Mouse (Mus musculus) kidney, adult 18-20 months (tissue): ENCODE data around the gene Sdf2l1.
"Not testable (repeated sequence)": the region's sequence is repeated elsewhere in the genome, so short reads cannot be mapped to it uniquely, and the experiment has no call there.

ENCODE experiments used
- DNase-seq: peaks from one replicate; pipeline ENCODE4 v3.0.0; 2021

The Sdf2l1 gene

DNA sequence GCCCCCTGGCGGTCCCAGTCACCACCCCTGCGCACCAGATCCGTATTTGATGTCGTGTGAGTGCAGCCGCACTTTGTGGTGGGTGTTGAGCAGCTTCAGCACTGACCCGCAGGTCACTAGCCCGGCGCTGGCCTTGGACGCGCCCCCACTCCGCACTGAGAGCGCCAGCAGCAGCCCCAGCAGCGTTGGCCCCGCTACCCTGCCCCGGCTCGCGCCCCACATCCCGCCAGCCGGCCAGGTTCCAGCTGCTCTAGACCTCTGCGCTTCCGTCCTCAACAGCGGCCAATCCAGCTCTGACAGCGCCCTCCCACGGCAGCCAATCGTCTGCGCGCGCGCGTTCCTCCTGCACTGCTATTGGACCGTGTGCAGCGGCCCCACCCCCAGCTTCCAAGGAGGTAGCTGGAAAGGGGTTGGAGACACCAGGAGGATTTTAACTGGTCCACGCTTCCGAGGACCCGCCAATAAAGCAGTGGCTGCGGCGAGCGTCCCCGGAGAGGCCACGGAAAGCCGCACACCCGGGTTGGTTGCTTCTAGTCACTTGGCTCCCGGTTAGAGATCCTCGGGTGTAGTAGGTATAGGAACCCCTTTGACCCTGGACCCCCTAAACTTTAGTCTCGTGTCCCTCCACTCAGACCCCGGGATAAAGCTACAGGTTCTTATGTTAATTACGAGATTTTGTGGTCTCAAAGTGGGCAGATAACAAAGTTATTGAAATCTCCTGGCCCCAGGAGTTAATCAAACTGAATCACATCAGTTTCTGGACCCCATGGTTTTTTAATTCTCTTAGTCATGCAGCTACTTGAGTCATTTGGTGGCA is at the start of gene Sdf2l1:
Gene Sdf2l1, minus strand, starts transcription at position 295 of the 817 bp plus-strand sequence.
- peak; percentile 98 for DNase-seq

DNA sequence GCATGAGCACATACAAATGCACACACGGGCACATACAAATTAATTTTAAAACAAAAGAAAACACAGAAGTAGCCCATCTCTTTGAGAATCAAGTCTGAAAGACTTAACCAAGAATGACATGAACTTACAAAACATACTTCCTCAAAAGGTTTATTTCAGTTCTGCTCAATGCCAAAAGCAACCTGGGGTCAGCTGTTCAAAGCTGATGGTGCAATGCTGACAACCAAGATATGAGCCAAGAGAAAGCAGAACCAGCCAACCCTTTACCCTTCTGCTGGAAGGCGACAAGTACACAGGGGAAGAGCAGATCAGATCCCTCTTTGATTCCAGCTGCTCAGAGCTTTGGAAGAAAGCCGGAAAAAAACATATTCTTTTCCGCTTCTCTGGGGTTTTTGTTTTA is 49.2 kb upstream of the Sdf2l1 start:
- DNase-seq: no peak

DNA sequence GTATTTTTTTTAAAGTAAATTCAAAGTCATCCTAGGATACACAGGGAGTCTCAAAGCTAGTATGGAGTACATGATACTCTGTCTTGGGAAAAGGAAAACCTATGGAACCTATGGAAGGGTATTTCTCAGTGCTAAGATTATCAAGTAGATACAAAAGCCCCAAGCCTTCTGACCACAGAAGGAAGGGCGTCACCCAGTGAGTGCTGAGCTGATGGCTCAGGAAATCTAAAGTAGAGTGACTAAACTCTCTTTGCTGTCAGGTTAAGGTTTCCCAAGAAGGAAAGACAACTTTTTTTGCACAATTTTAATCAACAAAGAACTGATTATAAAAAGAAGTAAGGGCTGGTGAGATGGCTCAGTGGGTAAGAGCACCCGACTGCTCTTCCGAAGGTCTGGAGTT is 47.5 kb upstream of the Sdf2l1 start:
- no peak for DNase-seq

DNA sequence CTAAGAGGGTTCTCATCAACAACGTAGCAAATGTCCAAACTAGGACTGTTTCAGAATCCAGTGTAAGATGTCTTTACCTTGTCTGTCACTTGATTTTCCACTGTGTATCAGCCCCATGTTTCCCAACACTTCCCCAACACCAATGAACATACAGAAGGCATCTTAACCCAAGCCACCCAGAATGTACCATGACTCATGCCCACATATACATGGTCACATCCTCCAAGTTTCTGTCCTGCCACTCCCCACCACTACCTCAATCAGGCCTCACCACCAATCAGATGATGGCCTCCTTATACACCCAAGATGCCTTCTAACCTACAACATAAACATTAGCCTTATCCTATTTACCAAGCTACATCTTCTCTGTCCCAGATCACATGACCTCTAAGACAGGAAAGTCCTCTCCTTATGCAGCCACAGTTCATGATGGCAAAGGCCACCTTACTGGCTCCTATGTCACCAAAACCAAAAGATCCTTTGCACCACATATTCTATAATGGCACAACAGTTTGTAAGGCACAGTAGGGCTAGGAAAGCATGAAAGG is 45.5 kb upstream of the Sdf2l1 start:
- no peak for DNase-seq

DNA sequence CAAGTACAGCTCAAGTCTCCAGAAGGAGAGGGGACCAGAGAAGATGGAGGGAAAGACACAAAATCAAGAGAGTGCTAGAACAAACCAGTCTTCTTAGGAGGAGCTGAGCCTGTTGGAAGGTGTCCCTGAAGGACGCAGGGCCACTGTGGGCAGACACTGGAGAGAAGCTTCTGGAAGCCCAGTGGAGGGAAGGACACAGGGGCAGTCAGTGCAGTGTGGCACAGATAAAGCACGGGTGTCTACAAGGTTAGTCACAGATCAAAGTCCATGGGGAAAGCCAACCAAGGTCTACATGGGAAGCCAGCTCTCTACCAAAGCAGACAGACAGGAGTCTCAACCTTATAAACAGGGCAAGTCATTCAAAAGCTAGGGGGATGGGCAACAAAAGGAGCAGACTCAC is 43.6 kb upstream of the Sdf2l1 start:
- DNase-seq: no peak

DNA sequence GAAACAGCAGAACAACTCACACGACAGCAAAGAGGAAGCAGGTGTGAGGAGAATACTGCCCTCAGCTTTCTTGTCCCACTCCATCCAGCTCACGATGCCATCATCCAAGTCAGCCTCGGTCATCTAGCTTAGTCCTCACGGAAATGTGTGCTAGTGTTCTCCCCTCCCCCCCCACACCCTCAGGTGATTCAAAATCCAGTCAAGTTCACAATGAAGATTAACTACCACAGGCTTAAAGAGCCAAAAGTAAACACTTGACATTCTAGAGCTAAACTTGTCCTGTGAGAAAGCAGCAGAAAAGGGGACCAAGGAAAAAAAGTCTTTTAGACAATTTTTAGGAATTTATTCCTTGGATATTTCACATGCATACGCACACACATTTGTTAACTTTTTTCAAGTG is 35.9 kb upstream of the Sdf2l1 start:
- no peak for DNase-seq

DNA sequence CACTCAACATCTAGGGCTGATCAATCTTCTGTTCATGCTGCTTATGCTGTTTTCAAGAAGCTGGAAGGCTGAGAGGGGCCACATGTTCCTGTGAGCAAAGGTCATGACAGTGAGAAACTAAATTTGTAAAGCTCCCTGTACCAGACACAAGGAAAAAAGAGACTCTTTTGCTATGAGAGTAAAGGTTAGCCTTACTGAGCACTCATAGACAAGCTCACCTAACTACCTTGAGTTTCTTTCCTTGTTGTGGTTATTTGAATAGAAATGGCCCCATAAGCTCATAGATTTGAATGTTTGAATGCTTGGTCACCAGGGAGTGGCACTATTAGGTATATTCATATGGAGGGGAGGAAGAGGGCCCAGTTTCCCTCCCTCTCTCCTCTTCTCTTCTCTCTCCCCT is 35.0 kb upstream of the Sdf2l1 start:
- DNase-seq: no peak

DNA sequence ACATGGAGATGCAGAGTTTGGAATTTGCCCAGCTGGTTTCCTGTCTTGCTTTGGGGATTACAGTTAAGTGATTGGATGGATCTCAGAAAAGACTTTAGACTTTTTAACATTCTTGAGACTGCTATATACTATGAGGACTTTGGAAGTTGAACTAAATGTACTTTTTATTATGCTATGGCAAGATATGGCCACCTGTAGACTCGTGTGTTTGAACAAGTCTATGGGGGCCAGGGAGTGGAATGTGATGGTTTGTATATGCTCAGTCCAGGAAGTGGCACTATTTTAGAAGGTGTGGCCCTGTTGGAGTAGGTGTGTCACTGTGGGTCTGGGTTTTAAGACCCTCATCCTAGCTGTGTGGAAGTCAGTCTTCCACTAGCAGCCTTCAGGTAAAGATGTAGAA is 33.3 kb upstream of the Sdf2l1 start:
- not testable (repeated sequence) for DNase-seq

DNA sequence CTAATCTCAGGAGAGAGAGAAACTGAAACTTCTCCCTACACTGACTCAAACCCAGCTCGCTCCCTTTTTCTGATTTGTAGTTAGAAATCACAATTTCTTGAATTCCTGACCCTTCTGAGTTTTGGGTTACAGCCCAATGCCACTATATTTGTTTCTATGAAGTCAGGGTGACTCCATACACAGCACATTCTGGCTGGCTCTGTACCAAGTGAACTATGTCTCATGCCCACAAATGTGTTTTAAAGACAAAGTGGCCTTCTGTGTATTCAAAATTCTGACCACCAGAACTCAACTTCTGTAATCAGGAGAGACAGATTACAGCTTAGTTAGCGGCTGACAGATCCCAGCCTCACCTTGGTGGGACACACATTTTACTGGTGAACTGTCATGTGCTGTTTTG is 22.2 kb upstream of the Sdf2l1 start:
- no peak for DNase-seq

DNA sequence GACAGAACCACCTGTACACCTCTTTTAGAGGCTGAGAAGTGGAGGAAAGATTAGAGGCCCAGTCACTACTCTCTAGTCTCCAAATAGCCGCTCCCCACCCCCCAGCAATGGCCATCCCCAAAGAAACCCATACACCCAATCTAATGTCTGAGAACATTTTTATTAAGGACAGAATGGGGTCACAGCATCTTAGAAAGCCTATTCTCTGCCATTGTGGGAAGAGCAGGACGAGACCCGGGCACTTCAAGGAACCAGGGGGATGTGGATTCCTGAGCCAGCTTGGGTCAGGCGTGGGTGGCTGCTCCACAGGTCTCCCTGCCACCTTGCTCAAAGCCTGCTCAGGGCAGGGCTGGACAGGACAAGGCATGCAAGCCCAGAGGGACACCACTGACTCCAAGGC is 19.7 kb upstream of the Sdf2l1 start:
- DNase-seq: no peak

DNA sequence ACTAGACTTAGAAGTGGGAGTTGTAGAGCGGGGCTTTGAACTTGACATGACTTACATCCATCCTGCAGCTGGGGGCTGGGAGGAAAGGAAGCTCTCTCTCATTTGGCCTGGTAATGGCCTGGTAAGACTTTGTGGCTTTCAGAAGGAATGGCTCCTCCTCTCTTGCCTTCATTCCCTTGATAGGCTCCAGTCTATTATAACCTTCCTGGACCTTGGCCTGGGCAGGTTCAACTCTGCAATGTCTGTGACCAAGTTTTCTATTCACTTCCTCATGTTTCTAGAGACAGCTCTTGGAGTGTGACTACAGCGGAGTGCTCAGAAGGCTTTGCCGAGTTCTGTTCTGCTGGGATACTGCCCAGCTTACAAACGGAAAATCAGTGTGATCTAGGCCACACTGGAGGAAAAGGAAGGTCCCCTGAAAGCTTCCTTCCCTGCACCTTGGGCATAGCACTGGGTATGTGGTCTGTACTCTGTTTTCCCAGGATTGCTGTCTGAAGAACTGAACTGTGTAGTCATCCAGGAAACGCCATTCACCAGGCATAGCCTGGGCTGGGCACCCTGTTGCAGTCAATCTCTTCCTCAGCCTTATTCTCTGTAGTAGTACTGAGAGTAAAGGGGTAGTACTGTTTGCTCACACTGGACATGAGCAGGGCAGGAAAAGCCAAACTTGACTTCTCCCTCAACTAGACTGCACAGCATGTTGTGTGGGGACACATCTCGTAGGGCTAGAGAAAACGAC is 18.5 kb upstream of the Sdf2l1 start:
- DNase-seq: peak; percentile 19

DNA sequence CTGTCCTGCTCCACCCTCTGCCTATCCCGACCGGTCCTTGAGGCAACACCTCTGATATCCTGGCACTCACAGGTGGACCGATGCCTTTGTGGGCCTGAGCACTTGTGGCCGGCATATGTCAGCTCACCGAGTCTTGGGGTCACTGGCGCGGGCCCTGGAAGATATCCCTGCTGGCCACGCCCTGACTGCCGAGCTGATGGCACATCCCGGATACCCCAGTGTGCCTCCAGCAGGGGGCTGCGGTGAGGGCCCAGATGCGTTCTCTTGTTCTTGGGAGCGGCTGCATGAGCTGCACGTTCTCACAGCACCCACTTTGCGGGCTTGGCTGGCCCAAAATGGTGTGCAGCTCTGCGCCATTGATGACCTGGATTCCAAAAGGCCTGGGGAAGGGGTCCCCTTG is 15.9 kb upstream of the Sdf2l1 start:
- DNase-seq: no peak

DNA sequence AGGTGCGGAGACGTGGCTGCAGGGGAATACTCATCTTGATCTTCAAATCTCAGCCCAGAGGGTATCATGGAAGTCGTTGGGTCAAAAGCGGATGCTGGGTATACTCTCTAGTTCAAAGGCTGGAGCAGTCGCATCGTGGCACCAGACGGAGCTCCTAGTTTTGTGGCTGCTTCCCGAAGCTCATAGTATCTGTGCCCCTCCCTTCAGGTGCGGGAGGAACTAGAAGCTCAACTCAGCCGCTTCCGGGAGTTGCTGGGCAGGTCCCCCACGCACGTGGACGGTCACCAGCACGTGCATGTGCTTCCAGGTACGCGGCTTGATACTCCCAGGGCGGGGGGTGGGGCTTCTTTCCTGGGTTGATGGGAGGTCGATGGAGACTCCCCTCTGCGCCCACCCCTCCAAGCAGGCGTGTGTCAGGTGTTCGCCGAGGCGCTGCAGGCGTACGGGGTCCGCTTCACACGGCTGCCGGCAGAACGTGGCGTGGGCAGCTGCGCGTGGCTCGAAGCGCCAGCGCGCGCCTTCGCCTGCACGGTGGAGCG is 15.3 kb upstream of the Sdf2l1 start:
- peak; percentile 21 for DNase-seq

DNA sequence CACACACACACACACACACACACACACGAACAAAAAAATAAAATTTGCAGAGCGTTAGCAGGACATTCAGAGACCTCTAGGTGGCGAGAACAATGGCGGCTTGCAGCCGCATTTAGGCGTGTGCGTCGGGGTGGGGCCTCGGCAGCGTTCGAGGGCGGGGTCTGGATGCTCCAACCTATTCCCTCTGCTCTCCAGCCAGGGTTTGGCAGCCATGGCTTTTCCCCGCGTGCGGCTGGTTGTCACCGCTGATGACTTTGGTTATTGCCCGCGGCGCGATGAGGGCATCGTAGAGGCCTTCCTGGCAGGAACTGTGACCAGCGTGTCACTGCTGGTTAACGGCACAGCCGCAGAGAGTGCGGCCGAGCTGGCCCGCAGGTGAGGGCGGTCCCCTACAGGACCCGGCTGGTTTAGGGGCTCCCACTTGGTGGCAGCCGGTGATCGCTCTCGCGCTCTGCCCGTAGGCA is 14.6 kb upstream of the Sdf2l1 start, which contains the start of gene Ccdc116:
Gene Ccdc116, minus strand, starts transcription at position 458 of the 464 bp plus-strand sequence.
- DNase-seq: peak; percentile 74

DNA sequence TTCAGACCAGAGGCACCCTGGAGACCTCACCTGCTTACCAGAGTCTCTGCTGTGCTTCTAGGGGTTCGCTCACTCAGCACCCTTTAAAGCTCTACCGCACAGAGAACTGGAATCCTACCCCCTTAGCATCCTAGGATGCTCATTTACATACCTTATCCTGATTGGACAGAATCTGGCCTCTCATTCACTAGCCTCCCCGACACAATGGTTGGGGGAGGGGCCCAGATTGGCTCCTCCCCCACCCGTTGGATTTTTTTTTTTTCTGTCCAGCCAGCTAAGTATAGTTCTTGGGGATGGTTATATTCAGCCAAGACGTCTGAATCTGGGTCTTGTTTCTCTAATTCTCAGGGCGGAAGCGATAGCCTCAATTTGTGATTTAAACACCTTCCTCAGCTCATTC is 12.2 kb upstream of the Sdf2l1 start, which contains the start of gene Ydjc:
Gene Ydjc, plus strand, starts transcription at position 283 of the 400 bp plus-strand sequence.
- DNase-seq: no peak

DNA sequence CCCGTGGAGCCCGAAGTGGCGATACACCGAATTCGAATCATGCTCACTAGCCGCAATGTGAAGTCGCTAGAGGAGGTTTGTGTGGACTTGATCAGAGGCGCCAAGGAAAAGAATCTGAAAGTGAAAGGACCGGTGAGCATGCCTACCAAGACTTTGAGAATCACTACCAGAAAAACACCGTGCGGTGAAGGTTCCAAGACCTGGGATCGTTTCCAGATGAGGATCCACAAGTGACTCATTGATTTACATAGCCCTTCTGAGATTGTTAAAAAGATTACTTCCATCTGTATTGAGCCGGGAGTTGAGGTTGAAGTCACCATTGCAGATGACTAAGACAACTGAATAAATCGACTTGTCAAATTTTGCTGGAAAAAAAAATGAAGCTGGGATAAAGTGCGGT is 5.2 kb upstream of the Sdf2l1 start:
- DNase-seq: no peak

DNA sequence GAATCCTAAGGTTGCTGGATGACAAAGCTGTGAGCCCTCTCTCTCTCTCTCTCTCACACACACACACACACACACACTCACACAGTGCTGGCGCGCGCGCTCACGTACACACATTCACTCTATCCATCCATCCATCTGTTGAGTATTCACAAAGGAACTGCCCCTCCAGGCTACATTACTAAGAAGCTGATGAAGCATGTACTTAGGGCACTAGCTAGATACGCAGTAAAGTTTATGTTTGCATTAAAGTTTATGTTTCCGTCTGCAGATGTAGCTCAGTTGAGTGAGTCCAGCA is 670 bp upstream of the Sdf2l1 start:
- no peak for DNase-seq

DNA sequence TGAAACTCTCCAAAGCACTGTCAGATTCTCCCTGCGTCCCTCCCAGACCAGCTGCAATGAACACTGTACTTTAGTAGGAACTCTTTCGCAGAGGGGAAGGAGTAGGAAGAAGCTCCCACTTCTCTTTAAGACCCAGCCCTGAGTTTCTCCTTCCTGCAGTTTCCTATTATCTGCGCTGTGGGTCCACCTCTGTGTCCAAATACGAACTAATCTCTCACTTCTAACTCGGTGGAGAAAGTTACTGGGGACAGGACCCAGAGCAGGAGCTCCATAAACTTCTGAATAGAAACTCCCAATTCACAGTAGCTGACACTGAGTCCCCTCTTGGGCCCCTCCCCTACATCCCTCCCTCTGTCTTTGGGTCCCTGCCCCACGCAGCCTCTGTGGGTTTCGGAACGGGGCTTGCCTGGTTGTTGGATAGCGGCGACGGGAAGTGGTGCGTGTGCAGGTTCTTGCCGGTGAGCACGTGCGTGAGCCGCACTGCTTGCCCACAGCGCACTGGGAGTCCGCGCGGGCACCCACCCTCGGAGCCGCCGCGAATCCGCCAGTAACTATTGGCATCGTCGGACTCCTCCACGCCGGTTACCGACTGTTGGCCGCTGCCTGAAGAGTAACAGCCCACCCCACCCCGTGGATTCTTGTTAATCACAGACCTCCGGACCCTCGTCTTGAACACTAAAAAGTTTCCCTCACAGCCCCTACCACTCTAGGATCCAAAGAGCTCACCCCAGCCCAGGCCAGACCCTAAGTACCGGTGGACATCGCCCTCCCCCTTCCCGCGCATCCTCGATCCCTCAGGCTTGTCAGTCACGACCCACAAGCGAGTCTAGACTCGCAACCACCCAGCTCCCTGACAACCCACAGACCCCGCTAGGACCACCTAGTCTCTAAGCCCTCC is 743 bp downstream of the Sdf2l1 start:
- DNase-seq: no peak

DNA sequence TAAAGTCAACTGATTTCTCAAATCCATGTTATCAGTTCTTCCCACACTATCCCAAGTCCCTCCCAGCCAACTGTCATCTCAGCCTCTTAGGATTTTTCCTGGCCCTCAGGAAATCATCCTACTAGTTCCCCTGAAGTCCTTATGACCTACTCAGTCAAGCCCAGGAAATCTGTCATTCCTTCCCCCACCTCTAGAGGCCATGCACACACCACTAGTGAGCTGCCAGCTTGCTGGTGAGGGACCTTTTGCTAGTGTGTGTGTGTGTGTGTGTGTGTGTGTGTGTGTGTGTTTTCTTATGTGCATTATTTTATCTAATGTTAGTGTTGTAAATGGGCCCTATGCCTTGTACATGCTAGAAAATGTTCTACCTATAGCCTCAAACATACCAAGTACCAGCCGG is 4.9 kb downstream of the Sdf2l1 start:
- peak; percentile 55 for DNase-seq

DNA sequence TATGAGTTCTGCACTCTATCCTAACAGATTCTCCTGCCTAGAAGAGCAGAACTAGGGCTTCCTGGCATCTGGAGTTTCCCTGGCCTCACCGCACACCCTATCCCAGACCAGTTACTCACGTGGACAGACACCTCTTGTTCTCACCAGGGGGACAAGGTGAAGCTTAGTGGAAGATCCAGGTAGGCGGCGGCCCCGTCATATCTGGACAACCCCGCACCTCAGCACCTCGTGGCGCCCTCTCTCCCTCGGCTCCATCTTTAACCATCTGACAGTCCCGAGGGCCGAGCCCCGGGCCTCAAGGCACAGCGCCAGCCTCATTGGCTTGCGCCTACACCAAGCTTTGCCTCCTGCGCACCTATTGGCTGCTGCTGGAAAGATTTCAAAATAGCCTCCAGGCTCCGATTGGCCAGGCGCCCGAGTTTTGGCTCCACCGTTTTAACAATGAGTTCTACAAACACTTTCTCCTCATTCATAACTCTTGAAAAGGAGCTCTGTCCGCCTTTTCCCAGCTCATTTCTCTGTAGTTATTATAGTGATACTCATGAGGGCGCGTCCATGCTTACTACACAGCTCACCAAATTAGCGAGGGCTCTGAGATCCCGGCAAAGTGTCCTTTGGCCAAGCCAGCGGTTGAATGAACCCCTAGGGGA is 7.2 kb downstream of the Sdf2l1 start, which contains the start of gene 2610318N02Rik:
Gene 2610318N02Rik, minus strand, starts transcription at position 297 of the 650 bp plus-strand sequence.
- DNase-seq: peak; percentile 73

DNA sequence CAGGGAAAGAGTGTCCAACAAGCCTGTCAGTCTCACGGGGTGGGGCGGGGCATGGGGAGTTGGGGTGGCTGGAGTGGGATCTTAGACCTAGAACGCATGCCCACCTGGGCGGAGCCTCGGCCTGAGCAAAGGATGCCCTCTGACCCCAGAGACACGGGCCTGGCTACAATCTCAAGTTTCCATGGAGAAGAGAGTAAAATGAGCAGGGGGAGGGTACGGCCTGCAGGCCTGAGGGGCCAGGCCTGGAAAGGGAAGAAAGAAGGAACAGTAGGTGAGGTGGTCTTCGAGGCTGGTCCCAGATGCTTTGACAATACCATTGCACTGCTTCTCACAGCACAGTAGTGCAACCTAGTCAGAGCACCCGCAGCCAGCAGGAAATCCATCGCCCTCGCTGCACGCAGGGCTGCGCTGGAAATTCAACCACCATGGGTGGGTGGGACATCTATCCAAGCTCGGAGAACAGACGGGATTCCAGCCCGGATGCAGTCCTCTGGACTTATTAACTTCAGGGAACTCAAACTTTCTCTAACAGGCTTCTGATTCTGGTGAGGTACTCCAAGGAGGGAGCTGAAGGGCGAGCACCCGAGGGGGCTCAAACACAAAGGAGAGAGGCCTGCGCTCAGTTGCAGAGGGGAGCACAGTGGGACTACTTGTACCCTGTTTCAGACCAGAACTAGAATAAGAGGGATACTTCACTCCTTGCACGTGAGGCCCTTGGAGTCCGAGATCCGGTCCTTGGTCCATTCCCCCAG is 7.9 kb downstream of the Sdf2l1 start:
- DNase-seq: no peak
